Mouse (Mus musculus) cerebellum, postnatal 4 days (tissue): ENCODE measurements at regions not wholly inside any gene's neighbourhood (a gene's known extent, or its start where the extent isn't known, plus 50 kb on each side); places are given as distances from the start of the nearest gene placed in this dataset.

Experiments
- DNase-seq, 2 experiments: peaks; one replicate each; pipeline ENCODE4 v3.0.0; 2022; ENCODE audit warnings: low spot score in 2 of 2, mixed read lengths in 1 of 2

- no peak for DNase-seq
These were observed 53.5 kb upstream of the Trabd2b start for GRCm38 (mm10) chr4:114353058-114353457.
